Mouse (Mus musculus) lung, adult 2 months (tissue): ENCODE measurements around the gene Ly6f.

Experiments used
- CTCF ChIP-seq: fragments of 200-500 bp; IDR thresholded peaks from 2 replicates; pipeline ENCODE4 v1.5.1; 2011; ENCODE audit warnings: mild to moderate bottlenecking, low read length, control low read depth; ENCODE audit not compliant: insufficient read depth
- POLR2A ChIP-seq: fragments of 200-500 bp; IDR thresholded peaks from 2 replicates; pipeline ENCODE4 v1.6.1; 2011; ENCODE audit warnings: low read depth, mild to moderate bottlenecking, control low read depth, low read length, borderline replicate concordance; ENCODE audit errors: extremely low read depth

GRCm38 (mm10) chr15:75237736-75238288 is 30.4 kb upstream of the Ly6f start:
- no peak for TF ChIP-seq CTCF
- no peak for TF ChIP-seq POLR2A
